Mouse (Mus musculus) embryonic facial prominence, embryonic 11.5 days (tissue): ENCODE measurements around the gene Srsf4. TPM values are rescaled to one million over a fixed set of nuclear protein-coding genes. Genes with fewer than 3 reads are reported as not detected.

Source experiments
- ATAC-seq: fragments of 200-750 bp; cut with Nextera tagmentation; replicated peaks from 2 replicates; pipeline ENCODE4 v1.8.0; 2017; ENCODE audit warnings: low read depth; ENCODE audit not compliant: insufficient number of reproducible peaks, low FRiP score, low TSS enrichment
- DNase-seq: peaks from one replicate; pipeline ENCODE4 v3.0.0-alpha.2; 2015; ENCODE audit warnings: low spot score
- H3K27ac ChIP-seq: fragments of 300-500 bp; sonication (generic); replicated peaks from 2 replicates; pipeline ENCODE4 v1.5.1; 2014; ENCODE audit warnings: mild to moderate bottlenecking, low read depth, low read length, control low read depth
- H3K27me3 ChIP-seq: fragments of 300-500 bp; sonication (generic); 2 replicates; pipeline ENCODE4 v1.6.1; 2014; ENCODE audit warnings: mild to moderate bottlenecking, low read length, moderate library complexity, mixed read lengths; ENCODE audit not compliant: control insufficient read depth, insufficient read depth
- H3K36me3 ChIP-seq: fragments of 300-500 bp; sonication (generic); replicated peaks from 2 replicates; pipeline ENCODE4 v1.6.1; 2014; ENCODE audit warnings: low read depth, mild to moderate bottlenecking, low read length, moderate library complexity, mixed read lengths; ENCODE audit not compliant: control insufficient read depth, insufficient read depth
- H3K4me1 ChIP-seq: fragments of 300-500 bp; sonication (generic); 2 replicates; pipeline ENCODE4 v1.6.1; 2014; ENCODE audit warnings: low read length, mixed read lengths; ENCODE audit not compliant: control insufficient read depth, insufficient read depth
- H3K4me2 ChIP-seq: fragments of 300-500 bp; sonication (generic); 2 replicates; pipeline ENCODE4 v1.6.1; 2014; ENCODE audit warnings: low read depth, mild to moderate bottlenecking, control low read depth, low read length, moderate library complexity
- H3K4me3 ChIP-seq: fragments of 300-500 bp; sonication (generic); 2 replicates; pipeline ENCODE4 v1.5.1; 2014; ENCODE audit warnings: low read depth, low read length, control low read depth
- H3K9ac ChIP-seq: fragments of 300-500 bp; sonication (generic); replicated peaks from 2 replicates; pipeline ENCODE4 v1.6.1; 2014; ENCODE audit warnings: mild to moderate bottlenecking, control low read depth, low read length
- H3K9me3 ChIP-seq: fragments of 300-500 bp; sonication (generic); replicated peaks from 2 replicates; pipeline ENCODE4 v1.6.1; 2016; ENCODE audit warnings: mild to moderate bottlenecking, low read length, inconsistent platforms, mixed read lengths; ENCODE audit not compliant: control insufficient read depth
- WGBS: fragments of 180-500 bp; shearing (Covaris S2); extraction: QIAGEN DNeasy Blood & Tissue Kit; methylation state at CpG from one replicate; pipeline ENCODE4 v1.1.7; 2014; 5-methylcytosine and 5-hydroxymethylcytosine counted together
- polyA plus RNA-seq: library from polyadenylated mRNA; unstranded; fragments of >200 nt; fragmentation: Nextera tagmentation; extraction: Ambion mirVana; gene quantifications from 2 replicates; pipeline ENCODE4 v1.2.1, GENCODE M21; 2014

Gene Srsf4
- polyA plus RNA-seq, 1 experiment from 2014 or later: 131 TPM

GRCm38 (mm10) chr4:131849986-131850638, 23.3 kb upstream of the Srsf4 start:
- no peak overlapping the region for H3K9ac ChIP-seq
- H3K4me3 ChIP-seq: no peak overlapping the region
- no peaks in the 10 kb centered on the region for H3K9me3 ChIP-seq
- WGBS: 54% methylated on average over 5 of the region's 5 CpGs
- H3K4me1 ChIP-seq: no peaks in the 10 kb centered on the region
- no peak overlapping the region for H3K4me2 ChIP-seq
- no peaks in the 10 kb centered on the region for H3K36me3 ChIP-seq
- H3K27me3 ChIP-seq: no peaks in the 10 kb centered on the region
- H3K27ac ChIP-seq: no peak overlapping the region; the same call in 1 of the 2 replicates
- ATAC-seq (no peak), DNase-seq (no peak)

- ATAC-seq (no peak), DNase-seq (no peak)
- H3K4me2 ChIP-seq: no peak overlapping the region
- H3K9me3 ChIP-seq: no peaks in the 10 kb centered on the region
- 80% methylated on average over 5 of the region's 5 CpGs for WGBS
- H3K4me1 ChIP-seq: no peaks in the 10 kb centered on the region
- H3K9ac ChIP-seq: no peak overlapping the region
- H3K4me3 ChIP-seq: no peak overlapping the region
- no peaks in the 10 kb centered on the region for H3K36me3 ChIP-seq
- H3K27ac ChIP-seq: no peak overlapping the region
- H3K27me3 ChIP-seq: no peaks in the 10 kb centered on the region
Measured at GRCm38 (mm10) chr4:131854950-131855349, 18.5 kb upstream of the Srsf4 start.

GRCm38 (mm10) chr4:131860492-131861340, 12.7 kb upstream of the Srsf4 start:
- no peak overlapping the region for H3K4me2 ChIP-seq
- 0 out of 2 replicates have a peak, but pooled peaks have one; percentile 63 for ATAC-seq
- DNase-seq: peak; percentile 89
- no peaks in the 10 kb centered on the region for H3K4me1 ChIP-seq
- peaks cover 2% of the 10 kb centered on the region for H3K36me3 ChIP-seq
- no peaks in the 10 kb centered on the region for H3K27me3 ChIP-seq
- no peak overlapping the region for H3K9ac ChIP-seq
- no peak overlapping the region for H3K4me3 ChIP-seq
- no peaks in the 10 kb centered on the region for H3K9me3 ChIP-seq
- H3K27ac ChIP-seq: no peak overlapping the region
- WGBS: 46% methylated on average over 15 of the region's 15 CpGs

- no peak overlapping the region for H3K27ac ChIP-seq
- WGBS: 84% methylated on average over 4 of the region's 4 CpGs
- ATAC-seq: no peak
Measured at GRCm38 (mm10) chr4:131861341-131861739, 12.1 kb upstream of the Srsf4 start.

GRCm38 (mm10) chr4:131872672-131873292, 635 bp upstream of the Srsf4 start:
- Histone ChIP-seq H3K27me3 (no peaks in the 10 kb centered on the region), H3K4me2 (peak overlapping the region; percentile 45), H3K4me3 (peak overlapping the region; percentile 99), H3K9ac (peak overlapping the region; percentile 100), H3K36me3 (no peaks in the 10 kb centered on the region), H3K4me1 (no peaks in the 10 kb centered on the region), H3K9me3 (no peaks in the 10 kb centered on the region), H3K27ac (no peak overlapping the region; the same call in 1 of the 2 replicates)
- DNase-seq: peak; percentile 40
- ATAC-seq: peak; percentile 40
- 9% methylated on average over 11 of the region's 11 CpGs for WGBS

More at GRCm38 (mm10) chr4:131861341-131861739, 12.1 kb upstream of the Srsf4 start:
- Histone ChIP-seq H3K4me3 (no peak overlapping the region), H3K4me2 (no peak overlapping the region), H3K4me1 (no peaks in the 10 kb centered on the region), H3K27me3 (no peaks in the 10 kb centered on the region), H3K9ac (no peak overlapping the region), H3K9me3 (no peaks in the 10 kb centered on the region), H3K36me3 (peaks cover 2% of the 10 kb centered on the region)
- no peak for DNase-seq

- Histone ChIP-seq H3K9ac (peak overlapping the region; percentile 100), H3K9me3 (no peaks in the 10 kb centered on the region), H3K27me3 (no peaks in the 10 kb centered on the region), H3K4me1 (no peaks in the 10 kb centered on the region), H3K27ac (peak overlapping the region; percentile 100), H3K4me3 (peak overlapping the region; percentile 99), H3K36me3 (no peaks in the 10 kb centered on the region), H3K4me2 (peak overlapping the region; percentile 83)
- under 1% methylated on average over 20 of the region's 20 CpGs for WGBS
- ATAC-seq (no peak), DNase-seq (no peak)
Measured at GRCm38 (mm10) chr4:131874169-131874536, 736 bp downstream of the Srsf4 start.

- WGBS: 5% methylated on average over 11 of the region's 11 CpGs
- DNase-seq: no peak
- H3K4me1 ChIP-seq: no peaks in the 10 kb centered on the region
Measured at GRCm38 (mm10) chr4:131874567-131874966, 1.1 kb downstream of the Srsf4 start.

More at GRCm38 (mm10) chr4:131874567-131874966, 1.1 kb downstream of the Srsf4 start:
- H3K9ac ChIP-seq: peak overlapping the region; percentile 100
- no peak for ATAC-seq
- H3K4me2 ChIP-seq: peak overlapping the region; percentile 83
- no peaks in the 10 kb centered on the region for H3K27me3 ChIP-seq
- H3K9me3 ChIP-seq: no peaks in the 10 kb centered on the region
- H3K4me3 ChIP-seq: peak overlapping the region; percentile 99
- H3K27ac ChIP-seq: peak overlapping the region; percentile 100
- H3K36me3 ChIP-seq: no peaks in the 10 kb centered on the region
